11 mouse cellular contexts compared by ENCODE assay signal in genomic region chr9:48604939-48605598, GRCm38 (mm10). TPM values are rescaled to one million over a fixed set of nuclear protein-coding genes. Genes with fewer than 3 reads are reported as not detected.
DNase-seq lines count a peak whose midpoint lies in the region.
"Had no signal": no experiment of that assay in that cellular context is flagged by ENCODE, and none has a peak within 500 bp of the region (broad histone marks: within the 10 kb centered on the region; RNA-seq: fewer than 3 reads in every experiment).

TSS of gene Nnmt (minus strand) at chr9:48605153.

- no peaks in the 10 kb centered on the region for H3K9me3 ChIP-seq in hindbrain, embryonic 10.5 days
- H3K9me3 ChIP-seq: lung, embryonic 15.5 days had no signal

- peaks cover 6% of the 10 kb centered on the region for H3K4me1 ChIP-seq in hindbrain, embryonic 10.5 days (replicated peaks)
- H3K4me1 ChIP-seq: lung, embryonic 15.5 days had no signal

- H3K27me3 ChIP-seq in hindbrain, embryonic 10.5 days (ENCODE audit: insufficient read depth, poor library complexity, severe bottlenecking), result no peaks in the 10 kb centered on the region
- H3K27me3 ChIP-seq: lung, embryonic 15.5 days had no signal

- WGBS in hindbrain, embryonic 10.5 days, result 55% methylated on average over 8 of the region's 8 CpGs

- DNase-seq in urinary bladder, postnatal 36 days (ENCODE audit: low spot score in 2 of 2), result peak; percentile 11 to 36
- no peak for DNase-seq in urinary bladder, postnatal 4 days (ENCODE audit: low spot score in 2 of 2)
- DNase-seq in heart, adult 8-10 months (ENCODE audit: low spot score), result peak; percentile 71
- DNase-seq in kidney, postnatal 14 days, result peak; percentile 19
- DNase-seq in thymus, postnatal 4 days, result no peak
- DNase-seq in hindbrain, embryonic 10.5 days (ENCODE audit: low spot score), result no peak
- DNase-seq in urinary bladder, adult 2 months (ENCODE audit: low spot score), result no peak
- no peak for DNase-seq in testis, postnatal 14 days (ENCODE audit: low spot score)
- DNase-seq: thymus, postnatal 14 days had no signal

- no peak within 1 kb of the TSS for H3K4me3 ChIP-seq in hindbrain, embryonic 10.5 days
- H3K4me3 ChIP-seq: lung, embryonic 15.5 days had no signal

- H3K36me3 ChIP-seq in hindbrain, embryonic 10.5 days, result no peaks in the 10 kb centered on the region
- H3K36me3 ChIP-seq: lung, embryonic 15.5 days had no signal

- no peak within 1 kb of the TSS for H3K27ac ChIP-seq in hindbrain, embryonic 10.5 days
- H3K27ac ChIP-seq: lung, embryonic 15.5 days had no signal

RNA-seq across cellular contexts. Expression of gene Nnmt, which starts in this region (rescaled TPM):
- 1 to 10 TPM; 3.2 to 5.2 (median 4.3) TPM for total RNA-seq in heart, adult 8-10 months (2022)
- polyA plus RNA-seq in hindbrain, embryonic 10.5 days (2016; fragmentation: Nextera tagmentation; extraction: Ambion mirVana), result 0.46 and 0.97 TPM in 2 replicates
- polyA plus RNA-seq in urinary bladder, adult 2 months (2012; rRNA removed), result 5.0 and 8.2 TPM in 2 replicates
- total RNA-seq: common myeloid progenitor, adult 5-6 weeks had no signal

Comparison
In these comparisons a context has a peak if more than half of its experiments do, and no peak if none do; other contexts are left out.
1. DNase-seq: peak in urinary bladder, postnatal 36 days (2 of 2), heart, adult 8-10 months (single experiment) and kidney, postnatal 14 days (single experiment); none in urinary bladder, postnatal 4 days (0 of 2), thymus, postnatal 4 days (single experiment), hindbrain, embryonic 10.5 days (single experiment), urinary bladder, adult 2 months (single experiment) and testis, postnatal 14 days (single experiment).